Mouse (Mus musculus) c-Kit-positive CD71-negative TER-119-negative erythroid progenitor cells, embryonic 14.5 days (primary cell): ENCODE measurements around the gene Rab4b.

Experiments
- DNase-seq: peaks from one replicate; pipeline ENCODE4 v3.0.0-alpha.2; 2013; ENCODE audit warnings: low read depth

Gene Rab4b

DNA sequence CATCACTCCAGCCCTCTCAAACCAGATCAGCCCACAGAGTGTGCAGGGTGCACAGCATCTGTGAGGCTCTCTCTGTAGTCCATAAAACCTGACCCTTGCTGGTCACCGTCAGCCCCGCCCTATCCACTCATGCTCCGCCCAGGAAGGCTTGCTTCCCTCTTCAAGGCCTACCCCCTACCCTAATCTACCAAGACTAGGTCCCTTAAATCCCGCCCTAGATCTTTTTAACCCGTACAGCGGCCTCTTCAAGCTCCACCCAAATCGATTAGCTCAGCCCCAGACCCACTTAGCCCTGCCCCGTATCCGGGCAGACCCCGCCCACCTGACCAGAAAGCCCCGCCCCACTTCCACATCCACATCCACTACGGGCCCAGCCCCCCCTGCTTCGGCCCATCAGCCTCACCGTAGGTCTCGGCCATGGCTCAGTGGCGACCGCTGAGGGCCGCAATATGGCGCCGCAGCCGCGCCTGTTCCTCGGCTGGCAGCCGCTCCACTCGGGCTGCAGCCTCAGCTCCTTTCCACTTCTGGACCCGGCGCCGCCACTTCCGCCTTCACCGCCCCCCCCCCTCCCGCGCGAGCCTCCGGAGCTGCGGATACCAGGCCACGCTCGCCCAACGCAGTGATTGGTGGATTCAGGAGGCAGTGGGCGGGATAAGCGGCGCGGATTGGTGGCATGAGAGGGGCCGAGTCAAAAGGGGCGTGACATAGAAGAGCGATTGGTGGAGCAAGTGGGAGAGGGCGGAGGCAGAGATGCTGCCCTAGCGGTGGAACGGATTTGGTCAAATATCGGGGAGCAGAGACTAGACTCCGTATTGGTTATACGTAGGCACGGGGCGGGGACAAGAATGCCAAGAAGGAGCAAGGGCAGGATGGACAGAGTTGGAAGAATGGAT, at the start of gene Rab4b:
Gene Rab4b, minus strand, starts transcription at position 573 of the 893 bp plus-strand sequence.
- peak; percentile 99 for DNase-seq

GRCm38 (mm10) chr7:27228281-27228821, 49.7 kb upstream of the Rab4b start, which contains the start of gene Itpkc:
Gene Itpkc, minus strand, starts transcription at chr7:27228661.
- DNase-seq, result peak; percentile 96

DNA sequence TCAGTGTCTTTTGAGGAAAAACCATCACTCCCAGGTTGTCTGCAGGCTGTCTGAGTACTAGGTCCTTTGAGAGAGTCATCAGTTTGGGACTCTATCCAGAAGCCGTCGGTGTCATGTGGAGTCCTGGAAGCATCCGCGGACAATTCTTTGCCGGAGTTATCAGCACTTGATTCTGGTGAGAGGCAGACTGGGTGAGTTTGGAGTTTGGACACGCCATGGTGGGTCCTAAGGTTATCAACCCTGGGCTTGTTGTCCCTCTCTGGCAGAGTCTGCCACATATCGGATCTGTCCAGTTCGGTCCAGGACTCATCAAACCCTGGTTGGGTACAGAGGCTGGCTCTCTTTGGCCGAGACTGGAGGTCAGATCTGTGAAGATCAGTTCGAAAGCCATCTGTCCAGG, 49.0 kb upstream of the Rab4b start:
- DNase-seq, result no peak

DNA sequence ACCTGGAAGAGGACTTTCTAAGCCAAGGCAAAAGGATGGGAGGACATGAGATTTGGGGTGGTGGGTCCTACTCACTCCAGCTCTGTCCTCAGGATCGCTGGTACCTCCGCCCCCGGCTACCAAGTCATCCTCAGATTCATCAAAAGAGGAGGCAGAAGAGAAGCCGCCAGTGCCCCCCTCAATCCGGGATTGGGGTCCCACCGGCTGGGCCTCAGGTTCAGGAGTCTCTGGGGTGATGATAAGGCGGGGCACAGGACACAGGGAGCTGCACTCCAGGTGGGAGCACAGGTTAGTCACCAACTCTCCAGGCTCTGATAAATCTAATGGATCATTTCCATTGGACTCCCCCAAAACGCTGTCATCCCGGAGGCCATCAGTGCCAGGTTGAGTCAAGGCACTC, 48.6 kb upstream of the Rab4b start:
- DNase-seq, result no peak

DNA sequence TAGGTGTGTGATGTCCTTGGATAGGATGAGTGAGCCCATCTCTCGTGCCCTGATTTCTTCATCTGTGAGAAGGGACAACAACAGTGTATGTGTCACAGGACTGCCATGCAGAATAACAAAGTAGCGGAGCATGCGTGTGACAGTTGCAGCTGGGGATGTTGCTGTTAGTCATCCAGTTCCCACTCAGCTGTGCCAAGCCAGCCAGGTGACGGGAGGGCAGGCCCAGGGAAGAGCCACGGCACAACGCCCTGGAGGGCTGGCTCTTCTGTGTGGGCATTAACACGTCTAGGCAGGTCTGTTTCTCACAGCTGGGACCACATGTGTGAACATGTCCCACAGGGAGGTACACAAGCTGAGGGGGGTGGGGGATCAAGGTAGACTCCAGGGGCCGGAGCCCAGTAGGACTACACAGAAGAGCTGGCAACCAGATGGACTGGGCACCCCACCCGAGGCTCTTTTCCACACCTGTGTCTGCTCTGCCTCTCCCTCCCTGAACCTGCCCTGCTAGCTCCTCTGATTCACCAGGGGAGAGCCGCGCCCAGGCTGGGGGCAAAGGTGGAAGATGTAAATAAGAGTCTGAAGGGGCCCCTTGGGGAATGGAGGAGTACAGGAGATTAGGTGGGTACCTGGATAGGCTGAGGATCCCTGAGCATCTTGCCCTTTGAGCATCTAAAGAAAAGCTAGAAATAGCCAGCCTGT, 46.3 kb upstream of the Rab4b start:
- DNase-seq, result no peak

DNA sequence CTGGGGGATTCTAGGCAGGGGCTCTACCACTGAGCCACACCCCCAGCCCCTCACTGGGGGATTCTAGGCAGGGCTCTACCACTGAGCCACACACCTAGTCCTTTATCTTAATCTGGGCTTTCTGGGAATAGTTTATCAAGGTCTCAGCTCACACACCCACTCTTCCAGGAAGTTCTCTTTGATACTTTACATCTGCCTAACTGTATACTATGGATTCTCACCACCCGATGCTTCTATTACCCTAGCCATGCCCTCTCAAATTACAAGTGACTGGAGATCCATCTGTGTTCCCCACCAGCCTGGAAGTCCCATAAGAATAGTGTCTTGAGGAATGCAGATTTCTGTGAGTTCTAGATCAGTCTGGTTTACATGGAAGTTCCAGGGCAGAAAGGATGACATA, 43.8 kb upstream of the Rab4b start:
- DNase-seq, result no peak

GRCm38 (mm10) chr7:27221939-27222338, 43.2 kb upstream of the Rab4b start:
- no peak for DNase-seq

DNA sequence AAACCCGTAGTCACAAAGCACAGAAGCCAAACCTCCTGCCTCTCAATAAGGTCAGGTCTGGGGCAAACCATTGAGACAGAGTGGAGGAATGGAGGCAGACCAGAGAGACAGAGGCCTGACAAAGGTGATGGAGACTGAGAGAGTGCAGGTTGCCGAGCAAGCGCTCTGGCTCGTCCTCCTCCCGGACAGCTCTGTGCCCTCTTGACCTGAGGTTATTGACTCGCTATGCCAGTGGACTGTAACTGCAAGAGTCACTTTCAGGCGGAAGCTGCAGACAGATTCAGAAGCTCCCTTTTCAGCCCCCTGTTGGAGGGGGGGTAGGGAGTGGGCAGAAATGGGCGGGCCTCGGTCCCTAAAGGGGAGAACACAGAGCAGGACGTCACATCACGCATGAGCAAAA, 41.2 kb upstream of the Rab4b start:
- no peak for DNase-seq

- no peak for DNase-seq
Measured at GRCm38 (mm10) chr7:27218586-27218985, 39.9 kb upstream of the Rab4b start.

DNA sequence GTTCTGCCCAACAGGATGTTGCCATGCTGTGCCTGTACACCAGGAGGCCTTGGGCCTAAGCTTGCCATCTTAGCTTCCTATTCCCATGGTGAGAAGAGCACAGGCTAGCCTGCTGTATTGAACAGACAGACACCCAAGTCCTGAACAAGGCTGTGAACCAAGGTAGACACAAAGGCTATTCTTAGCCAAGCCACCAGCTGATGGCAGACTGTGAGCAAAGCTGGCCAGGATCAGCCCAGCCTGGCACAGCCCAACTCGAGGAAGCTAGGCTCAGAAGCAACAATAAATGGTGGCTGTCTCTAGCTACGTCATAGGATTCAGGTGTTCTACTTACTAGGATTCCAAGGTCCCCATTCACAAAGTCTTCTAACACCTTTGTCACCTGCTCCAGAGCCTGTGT, 33.9 kb upstream of the Rab4b start:
- no peak for DNase-seq

- DNase-seq, result no peak
Measured at GRCm38 (mm10) chr7:27203730-27204449, 25.2 kb upstream of the Rab4b start.

DNA sequence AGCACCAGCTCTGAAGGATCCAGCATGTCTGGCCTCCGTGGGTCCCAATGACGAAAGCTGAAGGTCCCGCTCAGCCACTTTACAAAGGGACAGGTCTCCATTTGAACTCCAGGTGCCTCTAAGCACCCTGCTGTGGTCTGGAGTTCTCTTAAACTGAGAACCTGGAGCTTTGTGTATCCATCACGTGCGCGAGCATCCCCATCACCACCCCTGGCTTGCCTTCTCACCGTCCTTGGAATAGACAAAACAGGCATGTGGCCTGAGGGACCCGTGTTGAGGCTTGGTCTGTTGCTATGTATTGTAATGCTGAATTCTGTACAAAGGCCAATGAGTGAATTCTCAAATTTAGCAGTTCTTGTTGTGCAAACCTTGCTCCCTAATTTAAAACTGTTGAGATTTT, 20.1 kb upstream of the Rab4b start:
- no peak for DNase-seq

GRCm38 (mm10) chr7:27198355-27198754, 19.7 kb upstream of the Rab4b start:
- DNase-seq, result no peak

DNA sequence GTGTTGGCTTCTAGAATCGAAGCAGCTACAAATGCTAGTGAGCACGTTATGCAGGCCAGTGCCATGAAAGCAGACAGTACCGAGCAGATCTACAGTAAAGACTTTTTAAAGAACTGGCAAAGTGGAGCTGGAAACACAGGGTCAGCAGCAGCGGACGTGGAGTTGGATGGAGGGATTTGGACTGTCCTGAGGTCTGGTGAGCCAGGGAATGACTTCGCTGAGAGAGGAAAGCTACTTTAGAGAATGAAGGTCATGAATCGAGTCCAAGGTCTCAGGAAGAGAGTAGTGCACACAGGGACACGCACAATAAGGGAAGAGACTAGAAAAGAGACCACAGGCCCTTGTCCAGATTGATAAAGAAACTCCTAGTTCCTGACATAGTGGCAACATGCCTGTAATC, 18.9 kb upstream of the Rab4b start:
- DNase-seq, result no peak

DNA sequence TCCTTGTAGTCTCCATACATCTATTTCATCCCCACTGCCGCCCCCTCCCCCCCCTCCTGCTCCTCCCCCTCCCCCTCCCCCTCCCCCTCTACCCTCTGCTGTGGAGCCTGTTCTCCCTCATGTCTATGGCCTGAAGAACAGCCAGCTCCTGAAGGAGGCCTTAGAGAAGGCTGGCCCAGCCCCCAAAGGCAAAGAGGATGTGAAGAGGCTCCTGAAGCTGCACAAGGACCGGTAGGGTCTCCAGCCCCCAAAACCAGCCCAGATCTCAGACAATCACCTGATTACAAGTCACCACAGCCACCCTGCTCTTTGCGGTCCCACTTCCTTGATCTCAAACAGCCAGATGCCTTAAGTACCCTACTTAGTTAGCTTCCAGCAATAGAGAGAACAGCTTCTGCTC, 18.4 kb upstream of the Rab4b start:
- DNase-seq, result no peak

DNA sequence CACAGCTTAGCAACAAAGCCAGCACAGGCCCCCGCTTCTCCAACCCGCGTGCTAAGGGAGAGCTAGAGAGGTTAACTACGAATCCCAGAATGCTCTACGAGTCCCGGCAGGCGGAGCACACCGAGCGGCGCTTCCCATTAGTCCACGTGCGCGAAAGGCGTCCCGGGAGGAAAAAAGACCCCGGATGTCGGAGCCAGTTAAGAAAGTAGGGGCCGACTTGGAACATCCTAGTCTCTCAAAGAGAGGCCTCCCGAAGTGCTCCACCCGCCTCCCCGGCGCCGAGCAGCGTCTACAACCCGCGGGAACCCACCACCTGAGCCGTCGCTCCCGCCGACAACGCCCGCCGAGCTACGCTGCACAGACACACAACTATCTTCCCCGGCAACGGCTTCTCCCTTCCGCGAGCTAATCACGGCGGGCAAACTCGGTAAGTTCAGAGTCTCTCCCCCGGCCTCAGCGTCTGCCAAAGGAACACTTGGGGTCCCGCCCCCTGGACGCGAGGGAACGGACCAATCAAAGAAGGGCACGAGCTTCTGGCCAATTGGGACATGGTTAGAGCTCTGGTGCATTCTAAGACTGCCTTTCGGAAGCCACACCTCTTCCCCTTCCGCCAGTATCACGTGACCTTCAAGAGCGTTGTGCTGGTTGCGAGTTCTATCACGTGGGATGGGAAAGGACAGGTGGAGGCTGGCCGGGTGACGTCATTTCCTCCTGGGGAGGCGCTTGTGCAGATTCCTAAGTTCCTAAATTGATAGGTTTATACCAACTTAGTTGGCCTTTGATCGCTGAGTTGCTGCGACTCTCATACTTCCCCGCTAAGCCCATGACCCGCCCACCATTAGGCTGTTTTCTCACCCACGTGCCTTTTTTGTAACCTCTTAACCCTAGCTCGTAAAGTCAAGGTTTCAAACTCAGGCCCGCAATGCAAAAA, 17.2 kb upstream of the Rab4b start, which contains the start of the genes BC024978 and Snrpa:
Gene BC024978, plus strand, starts transcription at position 101 of the 931 bp plus-strand sequence.
Gene Snrpa, minus strand, starts transcription at position 591 of the 931 bp plus-strand sequence.
- peak; percentile 97 for DNase-seq

- DNase-seq, result no peak
Measured at GRCm38 (mm10) chr7:27193731-27194130, 15.0 kb upstream of the Rab4b start.

DNA sequence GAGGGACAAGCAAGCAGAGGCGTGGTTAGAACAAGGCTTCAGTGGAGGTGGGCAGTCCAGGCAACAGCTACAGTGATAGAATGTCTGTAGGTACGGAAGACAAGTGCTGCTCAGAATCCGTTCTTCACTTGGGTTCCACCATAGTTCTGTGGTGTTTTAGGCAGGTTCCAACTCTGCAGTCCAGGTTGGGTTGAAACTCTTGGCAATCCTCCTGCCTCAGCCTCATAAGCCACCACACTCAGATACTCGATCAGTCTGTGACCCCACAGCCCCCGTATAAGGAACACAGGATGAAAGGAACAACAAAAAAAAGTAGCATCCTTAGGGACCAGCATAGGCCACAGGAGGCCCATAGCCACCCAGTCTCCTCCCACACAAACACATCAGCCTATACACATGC, 13.7 kb upstream of the Rab4b start:
- no peak for DNase-seq

- DNase-seq, result no peak
Measured at GRCm38 (mm10) chr7:27189271-27189931, 10.7 kb upstream of the Rab4b start.

GRCm38 (mm10) chr7:27185986-27186385, 7.3 kb upstream of the Rab4b start:
- DNase-seq, result no peak
